Mouse (Mus musculus) lung, embryonic 15.5 days (tissue): ENCODE data around the gene Zfp219. TPM values are rescaled to one million over a fixed set of nuclear protein-coding genes. Genes with fewer than 3 reads are reported as not detected.

Experiments
- ATAC-seq: fragments of 200-750 bp; cut with Nextera tagmentation; 2 replicates; pipeline ENCODE4 v1.8.0; 2017; ENCODE audit warnings: moderate number of reproducible peaks, borderline replicate concordance; ENCODE audit not compliant: low FRiP score, low TSS enrichment; ENCODE audit errors: extremely low read depth
- H3K27ac ChIP-seq: fragments of 300-500 bp; sonication (generic); 2 replicates; pipeline ENCODE4 v1.5.1; 2015; ENCODE audit warnings: moderate library complexity, mild to moderate bottlenecking, inconsistent platforms
- H3K27me3 ChIP-seq: fragments of 300-500 bp; sonication (generic); 2 replicates; pipeline ENCODE4 v1.6.1; 2015; ENCODE audit warnings: inconsistent platforms
- H3K36me3 ChIP-seq: fragments of 300-500 bp; sonication (generic); 2 replicates; pipeline ENCODE4 v1.6.1; 2015; ENCODE audit warnings: inconsistent platforms
- H3K4me1 ChIP-seq: fragments of 300-500 bp; sonication (generic); 2 replicates; pipeline ENCODE4 v1.6.1; 2015; ENCODE audit warnings: inconsistent platforms
- H3K4me2 ChIP-seq: fragments of 300-500 bp; sonication (generic); 2 replicates; pipeline ENCODE4 v1.6.1; 2015; ENCODE audit warnings: inconsistent platforms, mild to moderate bottlenecking, moderate library complexity
- H3K4me3 ChIP-seq: fragments of 300-500 bp; sonication (generic); 2 replicates; pipeline ENCODE4 v1.5.1; 2015; ENCODE audit warnings: mild to moderate bottlenecking, inconsistent platforms
- H3K9ac ChIP-seq: fragments of 300-500 bp; sonication (generic); 2 replicates; pipeline ENCODE4 v1.6.1; 2015; ENCODE audit warnings: inconsistent platforms
- H3K9me3 ChIP-seq: fragments of 300-500 bp; sonication (generic); 2 replicates; pipeline ENCODE4 v1.6.1; 2016; ENCODE audit warnings: inconsistent platforms
- whole genome bisulfite sequencing: fragments of 180-500 bp; shearing (Covaris S2); methylation state at CpG from one replicate; pipeline ENCODE4 v1.1.7; 2015; 5-methylcytosine and 5-hydroxymethylcytosine counted together
- polyA plus RNA-seq: library from polyadenylated mRNA; unstranded; fragments of >200 nt; fragmentation: Nextera tagmentation; extraction: Ambion mirVana; gene quantifications from 2 replicates; pipeline ENCODE4 v1.2.1, GENCODE M21; 2015

The Zfp219 gene
- polyA plus RNA-seq, 1 experiment from 2014 or later = 26.3 TPM

GRCm38 (mm10) chr14:52026342-52026741 is 5.8 kb upstream of the Zfp219 start:
- Histone ChIP-seq H3K9ac (no peak overlapping the region), H3K36me3 (no peaks in the 10 kb centered on the region), H3K4me3 (no peak overlapping the region), H3K27me3 (no peaks in the 10 kb centered on the region), H3K9me3 (no peaks in the 10 kb centered on the region), H3K4me1 (peaks cover 17% of the 10 kb centered on the region), H3K27ac (no peak overlapping the region), H3K4me2 (no peak overlapping the region)
- 76% methylated on average over 4 of the region's 4 CpGs for WGBS
- ATAC-seq = no peak

GRCm38 (mm10) chr14:52024133-52024532 is 3.6 kb upstream of the Zfp219 start:
- H3K9ac ChIP-seq = no peak overlapping the region
- peaks cover 24% of the 10 kb centered on the region for H3K4me1 ChIP-seq
- H3K4me3 ChIP-seq = no peak overlapping the region
- no peaks in the 10 kb centered on the region for H3K27me3 ChIP-seq
- H3K27ac ChIP-seq = no peak overlapping the region
- no peak for ATAC-seq
- WGBS = 76% methylated on average over 2 of the region's 2 CpGs
- H3K36me3 ChIP-seq = no peaks in the 10 kb centered on the region
- no peak overlapping the region for H3K4me2 ChIP-seq
- no peaks in the 10 kb centered on the region for H3K9me3 ChIP-seq

- Histone ChIP-seq H3K4me1 (peaks cover 34% of the 10 kb centered on the region), H3K9ac (peak overlapping the region; percentile 13; the same call in 1 of the 2 replicates), H3K36me3 (no peaks in the 10 kb centered on the region), H3K4me2 (peak overlapping the region; percentile 61), H3K27me3 (no peaks in the 10 kb centered on the region), H3K4me3 (peak overlapping the region; percentile 34), H3K9me3 (no peaks in the 10 kb centered on the region), H3K27ac (peak overlapping the region; percentile 78)
- peak; percentile 40 for ATAC-seq
- 4% methylated on average over 23 of the region's 23 CpGs for WGBS
Observed at GRCm38 (mm10) chr14:52022709-52023459, 2.4 kb upstream of the Zfp219 start.

GRCm38 (mm10) chr14:52022244-52022708 is 1.7 kb upstream of the Zfp219 start:
- H3K9ac ChIP-seq = 0 out of 2 replicates have a peak overlapping the region, but pooled peaks have one; percentile 13
- H3K4me3 ChIP-seq = peak overlapping the region; percentile 34; the same call in 1 of the 2 replicates
- 56% methylated on average over 3 of the region's 3 CpGs for WGBS

GRCm38 (mm10) chr14:52021568-52022212 is 1.2 kb upstream of the Zfp219 start:
- H3K9me3 ChIP-seq = no peaks in the 10 kb centered on the region
- H3K27me3 ChIP-seq = no peaks in the 10 kb centered on the region
- H3K36me3 ChIP-seq = no peaks in the 10 kb centered on the region
- WGBS = 86% methylated on average over 8 of the region's 8 CpGs
- H3K9ac ChIP-seq = no peak overlapping the region
- H3K27ac ChIP-seq = peak overlapping the region; percentile 99; the same call in 1 of the 2 replicates
- no peak overlapping the region for H3K4me3 ChIP-seq
- no peak for ATAC-seq
- H3K4me2 ChIP-seq = no peak overlapping the region
- peaks cover 35% of the 10 kb centered on the region for H3K4me1 ChIP-seq

More at GRCm38 (mm10) chr14:52022244-52022708, 1.7 kb upstream of the Zfp219 start:
- Histone ChIP-seq H3K4me2 (peak overlapping the region; percentile 61), H3K27ac (peak overlapping the region; percentile 78), H3K4me1 (peaks cover 34% of the 10 kb centered on the region), H3K9me3 (no peaks in the 10 kb centered on the region), H3K27me3 (no peaks in the 10 kb centered on the region), H3K36me3 (no peaks in the 10 kb centered on the region)
- no peak for ATAC-seq

GRCm38 (mm10) chr14:52021138-52021529 is 601 bp upstream of the Zfp219 start:
- no peak for ATAC-seq
- WGBS = 51% methylated on average over 4 of the region's 4 CpGs

GRCm38 (mm10) chr14:52019590-52020340 is 768 bp downstream of the Zfp219 start:
- Histone ChIP-seq H3K9me3 (no peaks in the 10 kb centered on the region), H3K4me2 (peak overlapping the region; percentile 67), H3K4me1 (peaks cover 51% of the 10 kb centered on the region), H3K27ac (peak overlapping the region; percentile 99), H3K9ac (peak overlapping the region; percentile 87), H3K36me3 (no peaks in the 10 kb centered on the region), H3K4me3 (peak overlapping the region; percentile 60), H3K27me3 (no peaks in the 10 kb centered on the region)
- WGBS = 1% methylated on average over 71 of the region's 74 CpGs
- ATAC-seq = peak; percentile 90

More at GRCm38 (mm10) chr14:52021138-52021529, 601 bp upstream of the Zfp219 start:
- peak overlapping the region; percentile 60 for H3K4me3 ChIP-seq
- H3K27me3 ChIP-seq = no peaks in the 10 kb centered on the region
- peak overlapping the region; percentile 99 for H3K27ac ChIP-seq
- peak overlapping the region; percentile 67 for H3K4me2 ChIP-seq
- no peak overlapping the region for H3K9ac ChIP-seq
- no peaks in the 10 kb centered on the region for H3K36me3 ChIP-seq
- no peaks in the 10 kb centered on the region for H3K9me3 ChIP-seq
- peaks cover 40% of the 10 kb centered on the region for H3K4me1 ChIP-seq

GRCm38 (mm10) chr14:52019051-52019589 is 1.4 kb downstream of the Zfp219 start:
- peak overlapping the region; percentile 60 for H3K4me3 ChIP-seq
- H3K4me2 ChIP-seq = peak overlapping the region; percentile 67
- WGBS = 20% methylated on average over 12 of the region's 12 CpGs
- peak overlapping the region; percentile 99 for H3K27ac ChIP-seq
- no peaks in the 10 kb centered on the region for H3K27me3 ChIP-seq
- peaks cover 51% of the 10 kb centered on the region for H3K4me1 ChIP-seq
- H3K36me3 ChIP-seq = no peaks in the 10 kb centered on the region
- no peaks in the 10 kb centered on the region for H3K9me3 ChIP-seq
- no peak for ATAC-seq
- peak overlapping the region; percentile 87 for H3K9ac ChIP-seq

- 83% methylated on average over 15 of the region's 15 CpGs for WGBS
- ATAC-seq = no peak
- no peak overlapping the region for H3K4me3 ChIP-seq
- peaks cover 51% of the 10 kb centered on the region for H3K4me1 ChIP-seq
- H3K27me3 ChIP-seq = no peaks in the 10 kb centered on the region
- H3K4me2 ChIP-seq = peak overlapping the region; percentile 67
- 0 out of 2 replicates have a peak overlapping the region, but pooled peaks have one; percentile 25 for H3K9ac ChIP-seq
- H3K36me3 ChIP-seq = no peaks in the 10 kb centered on the region
- peak overlapping the region; percentile 99; the same call in 1 of the 2 replicates for H3K27ac ChIP-seq
- H3K9me3 ChIP-seq = no peaks in the 10 kb centered on the region
Observed at GRCm38 (mm10) chr14:52018248-52019050, 2.1 kb downstream of the Zfp219 start.

- Histone ChIP-seq H3K36me3 (no peaks in the 10 kb centered on the region), H3K27me3 (no peaks in the 10 kb centered on the region), H3K27ac (no peak overlapping the region), H3K9ac (no peak overlapping the region), H3K4me2 (no peak overlapping the region), H3K4me3 (no peak overlapping the region), H3K9me3 (no peaks in the 10 kb centered on the region), H3K4me1 (peaks cover 50% of the 10 kb centered on the region)
- ATAC-seq = no peak
- WGBS = 66% methylated on average over 4 of the region's 4 CpGs
Observed at GRCm38 (mm10) chr14:52017662-52018061, 2.9 kb downstream of the Zfp219 start.
